Mouse (Mus musculus) left cerebral cortex, adult 18-20 months (tissue): ENCODE data around the gene Nkx6-1. TPM values are rescaled to one million over a fixed set of nuclear protein-coding genes. Genes with fewer than 3 reads are reported as not detected.

Experiments
- DNase-seq, 2 experiments: peaks; one replicate each; pipeline ENCODE4 v3.0.0; 2021 to 2022; ENCODE audit warnings: low spot score in 2 of 2, mixed read lengths in 1 of 2
- total RNA-seq, 2 experiments: library from RNA; stranded (reverse); gene quantifications; 2 replicates each; pipeline ENCODE4 v1.2.3; 2021

Nkx6-1 gene
- total RNA-seq, 2 experiments from 2014 or later: 0.16 to 0.26 TPM

DNA sequence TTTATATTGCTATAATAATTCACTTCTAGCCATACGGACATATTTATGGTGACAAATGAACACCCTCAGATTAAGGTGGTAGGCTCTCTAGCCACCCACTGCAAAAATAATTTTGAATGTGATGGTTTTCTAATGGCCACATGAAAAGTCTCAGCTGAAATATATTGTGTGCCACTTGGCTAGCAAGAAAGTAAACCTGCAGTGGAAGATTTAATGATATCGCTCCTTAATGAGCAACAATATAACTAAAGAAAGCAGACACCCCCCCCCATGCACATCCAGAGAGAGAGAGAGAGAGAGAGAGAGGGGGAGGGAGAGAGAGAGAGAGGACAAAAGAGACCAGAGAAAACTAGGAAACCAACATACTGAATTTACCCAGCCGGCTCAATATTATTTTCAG, 4.1 kb downstream of the Nkx6-1 start:
- DNase-seq: no peak

- DNase-seq: no peak
These were observed 5.3 kb downstream of the Nkx6-1 start for GRCm38 (mm10) chr5:101659411-101659971.

DNA sequence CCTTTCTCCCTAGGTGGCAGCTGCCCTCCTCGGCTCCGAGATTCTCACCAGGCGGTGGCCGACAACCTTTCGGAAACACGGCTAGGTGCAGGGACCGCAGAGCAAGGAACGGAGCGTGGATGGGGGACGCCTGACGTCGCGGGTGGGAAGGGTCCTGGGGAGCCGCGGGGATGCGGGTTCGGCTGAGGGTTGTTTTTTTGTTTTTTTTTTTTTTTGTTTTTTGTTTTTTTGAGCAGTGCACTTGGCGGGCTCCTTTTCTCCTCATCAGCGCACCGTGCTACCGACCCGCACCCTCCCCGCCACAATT, 5.9 kb downstream of the Nkx6-1 start:
- DNase-seq: no peak

DNA sequence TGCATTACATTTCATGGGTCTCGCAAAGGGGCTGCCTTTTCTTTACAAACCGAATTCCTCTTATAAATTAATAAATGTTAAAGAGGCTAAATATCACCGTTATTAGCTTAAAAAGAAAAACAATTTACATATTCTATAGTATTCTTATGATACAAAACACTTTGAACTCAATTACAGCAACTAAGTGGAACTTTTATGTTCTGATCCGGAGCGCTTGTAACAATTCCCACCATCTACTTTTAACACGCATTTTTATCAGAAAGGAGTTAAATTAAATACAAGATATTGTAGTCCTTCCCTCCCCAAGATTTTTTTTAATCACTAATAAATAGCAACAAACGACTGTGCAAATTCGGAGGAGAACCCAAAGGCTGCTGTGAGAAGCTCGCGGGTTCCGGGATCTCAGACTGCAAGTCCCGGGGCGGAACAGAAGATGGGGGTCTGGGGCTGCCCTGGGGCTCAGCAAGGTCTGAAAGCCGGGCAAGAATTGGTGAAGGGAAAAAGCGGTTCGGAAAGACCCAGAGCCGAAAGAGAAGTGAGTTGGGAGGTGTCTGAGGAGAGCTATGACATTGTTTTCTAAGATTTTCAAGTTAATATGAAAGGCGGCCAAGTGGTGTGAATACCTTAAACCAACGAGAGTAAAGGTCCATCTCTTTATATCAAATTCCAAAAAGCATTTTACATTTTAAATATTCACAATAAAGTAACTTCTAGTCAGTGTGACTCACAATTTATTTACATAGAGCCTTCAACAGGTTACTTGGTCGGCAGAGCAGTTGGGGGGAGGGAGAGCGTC, 6.4 kb downstream of the Nkx6-1 start:
- no peak for DNase-seq

GRCm38 (mm10) chr5:101657698-101658097, 7.1 kb downstream of the Nkx6-1 start:
- no peak for DNase-seq

- DNase-seq: no peak
These were observed 8.7 kb downstream of the Nkx6-1 start for GRCm38 (mm10) chr5:101656107-101656506.

DNA sequence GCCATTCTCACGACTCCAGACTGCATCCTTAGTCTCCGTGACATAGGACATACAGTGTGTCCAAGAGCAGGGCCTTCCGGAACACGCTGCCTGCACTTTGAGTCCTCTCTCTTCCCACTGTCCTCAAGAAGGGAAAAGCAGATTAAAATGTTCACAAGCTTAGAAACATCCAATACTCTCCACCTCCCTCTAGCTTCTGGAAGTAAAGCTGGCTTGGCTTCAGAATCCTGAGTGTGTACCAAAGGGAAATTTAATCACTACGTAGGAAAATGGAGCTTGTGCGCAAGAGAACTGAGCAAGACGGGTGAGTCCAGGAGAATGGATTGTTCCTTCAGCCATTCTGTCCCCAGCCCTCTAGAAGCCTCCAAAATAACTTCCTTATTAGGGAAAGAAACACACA, 9.4 kb downstream of the Nkx6-1 start:
- DNase-seq: no peak

DNA sequence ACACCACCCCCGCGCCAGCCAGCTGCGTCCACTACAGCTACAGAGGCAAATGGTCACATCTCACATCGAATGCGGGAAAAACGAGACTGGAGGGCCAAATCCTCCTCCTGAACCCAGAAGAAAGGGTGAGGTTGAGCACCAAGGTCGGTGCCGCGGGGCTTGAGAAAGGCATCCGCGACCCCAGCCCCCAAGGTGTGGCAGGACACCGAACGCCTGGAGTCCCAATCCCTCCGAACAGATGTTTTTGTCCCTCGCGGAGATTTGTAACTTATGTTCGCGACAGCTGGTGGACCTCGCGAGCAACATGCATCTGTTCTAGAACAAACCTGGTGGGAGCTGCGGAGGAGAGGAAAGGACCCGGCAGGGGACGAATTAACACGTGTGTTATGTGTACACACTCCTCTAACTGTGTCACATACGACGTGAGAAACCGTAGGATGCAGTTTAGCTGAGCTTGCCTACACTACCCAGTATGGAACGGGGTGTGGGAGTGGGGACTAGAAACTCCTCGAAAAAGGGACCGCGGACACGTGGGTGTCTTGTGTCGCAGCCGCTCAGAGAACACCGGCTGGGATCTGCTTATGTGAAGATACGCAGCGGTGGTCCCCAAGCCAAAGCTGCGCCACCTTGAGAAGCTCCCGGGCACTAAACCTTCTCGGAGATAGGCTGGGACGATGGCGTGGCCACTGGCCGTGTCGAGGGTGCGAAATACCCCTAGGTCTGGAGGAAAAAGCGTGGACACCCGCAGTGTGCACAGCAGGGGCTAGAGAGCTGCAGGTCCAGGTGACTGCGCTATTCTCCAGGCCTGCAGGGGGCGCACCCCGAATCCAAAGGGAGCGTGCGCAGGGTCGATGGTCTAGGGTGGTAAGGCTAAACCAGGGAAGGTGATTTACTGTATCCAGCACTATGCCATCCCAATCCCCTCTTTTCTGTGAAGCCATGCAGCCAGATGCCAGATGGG, 16.8 kb downstream of the Nkx6-1 start:
- DNase-seq: no peak

DNA sequence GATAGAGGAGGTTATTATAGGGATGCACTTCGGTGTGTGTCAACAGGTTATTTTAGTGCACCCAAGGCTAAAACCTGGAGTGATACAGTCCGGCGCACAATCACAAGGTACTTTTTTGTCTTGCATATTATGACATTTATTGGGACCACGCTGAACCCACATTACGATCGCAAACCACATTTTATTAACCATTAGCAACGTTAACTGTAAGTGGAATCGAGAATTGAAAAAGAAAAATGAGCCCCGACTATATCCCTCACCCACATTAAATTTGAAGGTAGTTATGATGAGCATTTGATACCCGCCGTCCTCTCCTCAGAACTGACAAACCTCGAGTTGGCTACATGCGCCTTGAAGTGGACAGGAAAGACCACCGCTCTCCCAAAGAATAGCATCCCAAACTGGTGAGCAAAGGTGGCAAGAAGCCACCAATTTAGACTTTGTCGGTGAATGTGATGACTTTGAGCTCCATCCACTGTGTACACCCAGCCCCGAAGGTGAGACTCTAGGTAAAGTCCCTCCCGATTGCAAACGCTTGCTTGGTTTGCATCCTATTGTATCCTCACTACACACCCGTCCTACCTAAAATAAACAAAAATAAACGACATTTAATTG, 17.7 kb downstream of the Nkx6-1 start:
- no peak for DNase-seq

GRCm38 (mm10) chr5:101645071-101645470, 19.7 kb downstream of the Nkx6-1 start:
- DNase-seq: no peak

DNA sequence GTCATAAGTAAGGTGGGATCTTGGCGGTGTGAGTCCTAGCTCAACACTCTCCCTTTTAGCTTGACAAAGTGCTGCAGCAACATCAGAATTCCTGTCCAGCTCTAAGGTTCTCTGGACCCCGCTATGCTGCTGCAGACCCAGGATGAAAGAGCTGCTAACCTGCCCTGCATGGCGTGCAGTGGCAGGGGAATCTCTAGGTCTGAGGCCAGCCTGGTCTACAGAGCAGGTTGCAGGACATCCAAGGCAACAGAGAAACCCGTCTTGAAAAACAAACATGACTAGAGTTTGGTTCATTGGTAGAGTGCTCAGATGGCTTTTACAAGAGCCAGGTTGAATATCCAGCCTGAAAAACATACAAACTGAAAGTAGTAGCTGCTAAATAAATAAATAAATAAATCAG, 26.7 kb downstream of the Nkx6-1 start:
- no peak for DNase-seq

Other genes starting within 250 kb of the Nkx6-1 start
- gene Cds1, start 100.1 kb upstream of the Nkx6-1 start, total RNA-seq: 100 to 1,000 TPM in 1 of 2 experiments, 10 to 100 TPM in 1; 93.8 to 102 TPM